Mouse (Mus musculus) spleen, postnatal 14 days (tissue): Measurements from ENCODE around the gene Rep15.

Experiments
- DNase-seq, 2 experiments: peaks; one replicate each; pipeline ENCODE4 v3.0.0; 2021 to 2022; ENCODE audit warnings: low spot score in 2 of 2

Gene Rep15

DNA sequence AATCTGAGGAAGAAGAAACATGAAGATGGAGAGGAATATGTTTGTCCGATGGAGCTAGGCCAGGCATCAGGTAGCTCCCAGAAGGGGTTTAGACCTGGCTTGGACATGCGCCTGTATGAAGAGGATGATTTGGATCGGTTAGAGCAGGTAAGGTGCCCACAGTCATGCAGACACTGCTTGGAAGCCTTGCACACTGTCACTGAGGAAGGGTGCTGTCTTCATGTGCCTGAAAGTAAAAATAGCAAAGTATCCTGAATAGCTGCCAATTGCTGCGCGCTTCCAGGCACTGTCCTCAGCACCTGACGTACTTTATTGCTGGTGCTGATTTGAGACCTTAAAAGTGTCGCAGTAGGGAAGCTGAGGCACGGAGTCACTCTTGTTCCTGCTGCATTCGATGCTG, 2.8 kb upstream of the Rep15 start:
- no peak for DNase-seq

- no peak for DNase-seq
Observed at GRCm38 (mm10) chr6:147030096-147030885, 2.1 kb upstream of the Rep15 start.

DNA sequence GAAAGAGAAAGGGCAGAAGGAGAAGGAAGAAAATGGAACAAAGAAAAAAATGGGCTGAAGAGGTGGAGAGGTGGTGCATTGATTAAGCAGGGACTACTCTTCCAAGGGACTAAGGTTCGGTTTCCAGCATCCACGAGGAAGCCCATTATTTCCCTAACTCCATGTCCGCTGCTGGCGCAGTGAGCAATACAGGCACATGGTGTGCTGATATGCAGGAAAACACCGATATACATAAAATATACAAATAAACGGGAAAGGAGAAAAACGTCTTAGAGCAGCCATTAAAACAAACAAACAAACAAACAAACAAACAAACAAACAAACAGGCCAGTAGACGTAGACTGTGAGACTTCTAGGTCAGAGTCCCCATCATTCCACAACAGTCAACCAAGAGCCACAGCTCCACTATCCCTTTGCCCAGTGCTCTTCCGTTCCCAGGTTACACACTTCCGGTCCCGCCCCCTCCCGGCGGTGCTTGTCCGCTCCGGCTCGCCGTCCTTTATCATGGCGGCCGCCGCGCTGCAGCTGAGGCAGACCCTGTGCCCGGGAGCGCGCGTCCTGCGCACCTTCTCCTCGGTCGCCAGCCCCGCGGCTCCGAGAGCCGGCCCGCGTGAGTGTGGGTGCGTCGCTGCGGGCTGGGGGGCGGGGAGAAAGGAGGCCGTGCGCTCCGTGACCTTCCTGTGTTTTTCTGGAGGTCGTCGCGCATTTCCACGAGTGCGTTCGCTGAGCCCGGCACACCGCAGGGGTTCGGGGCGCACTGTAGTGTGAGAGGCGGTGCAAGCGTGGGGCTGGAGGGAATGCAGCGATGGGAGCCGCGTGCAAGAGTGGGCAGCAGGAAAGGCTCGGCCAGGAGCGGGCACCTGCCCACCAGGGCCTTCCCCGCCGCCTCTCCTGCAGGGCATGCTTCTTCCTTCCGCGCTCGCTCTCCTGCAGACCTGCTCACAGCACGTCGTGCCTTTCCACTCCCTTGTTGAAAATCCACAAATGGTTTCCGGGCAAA, 10.2 kb downstream of the Rep15 start, which contains the start of gene Mrps35:
Gene Mrps35 (plus strand): TSS at position 474 of the 1,000 bp plus-strand sequence.
- peak; percentile 68 to 81 for DNase-seq

- DNase-seq = no peak
Observed at GRCm38 (mm10) chr6:147043633-147044032, 11.2 kb downstream of the Rep15 start.

DNA sequence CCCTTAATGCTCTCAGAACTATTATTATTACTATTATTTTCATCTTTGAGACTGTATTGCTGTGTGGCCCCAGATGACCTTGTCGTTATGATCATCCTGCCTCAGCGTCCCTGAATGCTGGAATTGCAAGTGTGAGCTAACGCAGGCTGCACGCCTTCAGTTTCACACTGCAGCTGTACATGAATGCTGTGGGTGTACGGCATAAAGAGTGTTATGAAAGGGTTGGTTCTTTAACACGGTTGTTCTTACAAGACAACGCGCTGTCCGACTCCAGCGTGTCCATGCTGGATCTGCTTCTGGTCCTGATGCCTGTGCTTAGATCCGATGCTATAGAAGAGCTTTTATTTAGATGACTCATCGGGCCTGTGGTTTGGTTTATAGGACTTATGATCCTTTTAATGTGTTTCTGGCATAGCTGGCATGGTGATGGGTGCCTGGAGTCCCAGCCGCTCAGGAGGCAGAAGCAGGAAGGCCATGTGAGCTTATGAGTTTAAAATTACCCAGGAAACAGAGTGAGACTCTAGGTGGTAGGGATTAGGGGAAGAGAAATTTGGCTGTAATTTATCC, 16.9 kb downstream of the Rep15 start:
- DNase-seq = no peak

- no peak for DNase-seq
Observed at GRCm38 (mm10) chr6:147051666-147052065, 19.3 kb downstream of the Rep15 start.

GRCm38 (mm10) chr6:147052440-147052839, 20.1 kb downstream of the Rep15 start:
- DNase-seq = no peak

- DNase-seq = no peak
Observed at GRCm38 (mm10) chr6:147053785-147054646, 21.6 kb downstream of the Rep15 start.

DNA sequence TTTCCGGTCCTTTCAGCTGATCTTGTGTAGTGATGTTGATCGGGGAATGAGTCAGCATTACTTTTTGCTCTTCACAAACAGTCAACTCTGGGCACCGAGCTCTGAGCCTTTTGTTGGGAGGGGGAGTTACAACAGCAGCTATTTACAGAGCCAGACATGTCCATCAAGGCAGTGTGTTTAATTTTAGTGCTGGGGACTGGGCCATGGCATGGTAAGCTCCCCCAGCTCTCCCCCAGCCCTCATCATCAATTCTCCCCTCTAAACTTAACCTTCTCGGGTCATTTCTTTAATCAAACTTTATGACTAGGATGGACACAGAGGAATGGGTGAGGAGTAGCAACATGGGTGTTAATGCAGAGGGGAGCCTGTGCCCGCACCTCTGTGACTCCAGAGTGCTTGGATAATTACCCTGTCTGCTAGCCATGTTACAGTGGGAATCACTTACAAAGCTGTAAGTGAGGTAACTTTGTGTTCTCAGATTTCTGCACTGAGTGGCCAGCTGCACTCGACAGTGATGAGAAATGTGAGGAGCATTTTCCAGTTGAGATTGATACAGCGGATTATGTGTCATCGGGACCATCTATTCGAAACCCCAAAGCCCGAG, 23.1 kb downstream of the Rep15 start:
- DNase-seq = no peak

- no peak for DNase-seq
Observed at GRCm38 (mm10) chr6:147059326-147059725, 26.9 kb downstream of the Rep15 start.

DNA sequence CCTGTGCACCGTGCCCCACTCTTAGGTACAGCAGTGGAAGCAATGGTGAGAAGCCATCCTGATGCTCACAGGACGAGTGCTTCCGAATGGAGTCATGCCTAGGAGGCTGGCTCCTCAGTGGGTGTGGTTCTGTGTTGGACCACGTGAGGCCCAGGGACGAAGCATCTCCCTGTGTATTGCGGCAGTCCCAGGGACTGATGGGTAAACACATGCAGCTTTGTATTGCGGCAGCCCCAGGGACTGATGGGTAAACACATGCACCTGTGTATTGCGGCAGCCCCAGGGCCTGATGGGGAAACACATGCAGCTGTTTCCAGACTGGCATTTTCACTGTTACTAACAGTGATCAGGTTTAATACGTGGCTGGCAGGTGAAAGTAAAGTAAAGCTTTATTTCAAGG, 29.2 kb downstream of the Rep15 start:
- no peak for DNase-seq

DNA sequence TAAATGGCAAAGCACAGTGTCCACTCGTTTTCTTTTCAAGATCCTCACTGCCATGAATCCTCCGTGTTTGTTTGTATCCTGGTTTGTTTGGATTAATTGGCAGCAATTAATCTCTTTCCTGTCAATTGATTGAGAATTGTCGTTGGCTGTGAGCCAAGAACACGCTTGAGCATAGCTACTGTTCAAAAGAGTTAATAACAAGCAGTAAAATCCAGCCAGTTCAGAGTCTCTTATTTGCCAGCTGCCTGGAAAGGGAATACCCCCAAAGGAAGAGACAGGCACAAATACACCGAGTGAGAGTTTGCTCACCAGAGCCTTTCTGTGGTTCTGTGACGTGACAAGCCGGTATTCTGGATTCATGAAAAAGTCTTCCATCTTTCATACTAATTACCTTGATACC, 29.6 kb downstream of the Rep15 start:
- DNase-seq = no peak

DNA sequence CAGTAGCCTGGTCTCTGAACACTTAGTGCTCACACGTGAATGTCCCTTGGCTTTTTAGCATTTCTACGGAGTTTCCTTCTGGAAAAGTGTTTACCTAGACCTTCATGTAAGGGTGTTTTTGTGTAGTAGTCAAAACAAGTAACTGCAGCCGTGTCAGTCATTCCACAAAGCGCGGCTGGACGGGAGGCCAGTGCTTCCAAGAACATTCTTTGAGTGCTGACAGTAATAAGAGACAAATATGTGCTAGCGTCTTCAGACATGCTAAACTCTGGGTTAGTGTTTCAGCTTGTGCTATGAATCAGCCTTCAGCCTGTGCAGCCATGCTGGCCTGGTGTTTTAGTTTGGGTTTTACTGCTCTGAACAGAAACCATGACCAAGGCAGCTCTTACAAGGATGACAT, 30.3 kb downstream of the Rep15 start:
- no peak for DNase-seq

GRCm38 (mm10) chr6:147064226-147064943, 32.0 kb downstream of the Rep15 start:
- no peak for DNase-seq

- DNase-seq = no peak
Observed at GRCm38 (mm10) chr6:147064944-147065261, 32.5 kb downstream of the Rep15 start.

DNA sequence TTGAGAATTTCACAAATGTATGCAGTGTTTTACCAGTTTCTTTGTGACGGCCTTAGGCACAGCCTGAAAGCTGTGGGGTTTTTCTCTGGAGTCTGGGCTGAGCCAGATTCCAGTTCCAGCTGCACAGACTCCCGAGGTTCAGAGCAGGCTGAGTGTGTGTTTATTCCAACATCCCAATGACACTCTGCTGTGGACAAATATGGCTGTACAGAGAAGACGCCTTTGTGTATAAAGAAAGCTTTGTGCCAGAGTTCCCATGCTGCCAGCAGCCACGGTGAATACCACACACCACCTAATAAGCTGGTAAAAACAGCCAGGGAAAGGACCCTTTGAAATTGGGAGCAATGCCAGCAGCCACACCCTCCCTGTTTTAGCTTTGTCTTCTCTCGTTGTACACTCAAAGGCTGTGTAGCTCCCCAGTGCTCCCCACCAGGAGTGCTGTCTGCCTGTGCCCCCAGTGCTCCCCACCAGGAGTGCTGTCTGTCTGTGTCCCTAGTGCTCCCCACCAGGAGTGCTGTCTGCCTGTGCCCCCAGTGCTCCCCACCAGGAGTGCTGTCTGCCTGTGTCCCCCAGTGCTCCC, 43.5 kb downstream of the Rep15 start:
- DNase-seq = no peak

DNA sequence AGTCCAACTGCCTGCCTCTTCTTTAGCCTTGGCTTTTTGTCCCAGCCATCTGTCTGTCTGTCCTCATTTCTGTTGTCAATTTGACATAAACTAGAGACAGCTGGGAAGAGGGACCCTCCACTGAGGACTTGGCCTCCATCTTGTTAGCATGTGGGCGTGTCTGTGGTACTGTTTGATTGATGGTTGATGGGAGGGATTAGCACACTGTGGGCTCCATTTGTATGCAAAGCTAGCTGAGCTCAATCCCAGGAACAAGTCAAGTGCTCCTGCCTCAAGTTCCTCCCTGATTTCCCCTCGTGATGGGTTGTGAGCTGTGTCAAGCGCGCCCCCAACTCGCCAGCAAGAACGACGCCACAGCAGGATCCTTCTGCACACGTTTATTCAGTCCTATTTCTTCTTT, 44.5 kb downstream of the Rep15 start:
- DNase-seq = no peak

- no peak for DNase-seq
Observed at GRCm38 (mm10) chr6:147079919-147080318, 47.5 kb downstream of the Rep15 start.
